Mouse (Mus musculus): ENCODE measurements around the gene Surf2. TPM values are rescaled to one million over a fixed set of nuclear protein-coding genes. Genes with fewer than 3 reads are reported as not detected.

Surf2 gene
- polyA plus RNA-seq, 1 experiment, result 33.8 TPM

GRCm38 (mm10) chr2:26927745-26928476 is 11.7 kb downstream of the Surf2 start:
- 93% methylated on average over 6 of the region's 6 CpGs for WGBS
- Histone ChIP-seq H3K4me1 (replicated peaks; ENCODE audit: control insufficient read depth, insufficient read depth, low read length) (peaks cover 14% of the 10 kb centered on the region), H3K36me3 (ENCODE audit: control insufficient read depth, insufficient read depth, low read length) (peaks cover 42% of the 10 kb centered on the region), H3K27me3 (ENCODE audit: control insufficient read depth, insufficient read depth, low read length) (no peaks in the 10 kb centered on the region), H3K27ac (ENCODE audit: control insufficient read depth, insufficient read depth, low read length) (no peak overlapping the region), H3K4me3 (ENCODE audit: control insufficient read depth, insufficient read depth, low read length) (no peak overlapping the region)
- no peak for TF ChIP-seq CTCF (IDR thresholded peaks at IDR 0.05; ENCODE audit: borderline replicate concordance, control insufficient read depth, extremely low read depth, insufficient read depth, low read length, poor library complexity)
- no peak for TF ChIP-seq POLR2A (IDR thresholded peaks at IDR 0.05; ENCODE audit: control insufficient read depth, extremely low read depth, insufficient read depth, low read length, poor library complexity)
- DNase-seq, result no peak

GRCm38 (mm10) chr2:26930390-26930789 is 14.2 kb downstream of the Surf2 start:
- peaks cover 17% of the 10 kb centered on the region for H3K36me3 ChIP-seq (ENCODE audit: control insufficient read depth, insufficient read depth, low read length)
- peak; percentile 79 for DNase-seq
- no peaks in the 10 kb centered on the region for H3K27me3 ChIP-seq (ENCODE audit: control insufficient read depth, insufficient read depth, low read length)
- WGBS, result 17% methylated on average over 1 of the region's 1 CpGs
- no peak for TF ChIP-seq POLR2A (IDR thresholded peaks at IDR 0.05; ENCODE audit: control insufficient read depth, extremely low read depth, insufficient read depth, low read length, poor library complexity)
- no peak for TF ChIP-seq CTCF (IDR thresholded peaks at IDR 0.05; ENCODE audit: borderline replicate concordance, control insufficient read depth, extremely low read depth, insufficient read depth, low read length, poor library complexity)
- no peak overlapping the region for H3K27ac ChIP-seq (ENCODE audit: control insufficient read depth, insufficient read depth, low read length)
- peaks cover 29% of the 10 kb centered on the region for H3K4me1 ChIP-seq (replicated peaks; ENCODE audit: control insufficient read depth, insufficient read depth, low read length)
- H3K4me3 ChIP-seq (ENCODE audit: control insufficient read depth, insufficient read depth, low read length), result no peak overlapping the region

- no peaks in the 10 kb centered on the region for H3K36me3 ChIP-seq (ENCODE audit: control insufficient read depth, insufficient read depth, low read length)
- peak overlapping the region; percentile 77 for H3K4me3 ChIP-seq (ENCODE audit: control insufficient read depth, insufficient read depth, low read length)
- no peaks in the 10 kb centered on the region for H3K27me3 ChIP-seq (ENCODE audit: control insufficient read depth, insufficient read depth, low read length)
- peaks cover 38% of the 10 kb centered on the region for H3K4me1 ChIP-seq (replicated peaks; ENCODE audit: control insufficient read depth, insufficient read depth, low read length)
- peak overlapping the region; percentile 15; the same call in 1 of the 2 replicates for H3K27ac ChIP-seq (ENCODE audit: control insufficient read depth, insufficient read depth, low read length)
- TF ChIP-seq POLR2A (IDR thresholded peaks at IDR 0.05; ENCODE audit: control insufficient read depth, extremely low read depth, insufficient read depth, low read length, poor library complexity), result no peak
- TF ChIP-seq CTCF (IDR thresholded peaks at IDR 0.05; ENCODE audit: borderline replicate concordance, control insufficient read depth, extremely low read depth, insufficient read depth, low read length, poor library complexity), result 0 out of 2 replicates have a peak, but pooled peaks have one; percentile 35
- WGBS, result under 1% methylated on average over 48 of the region's 49 CpGs
- DNase-seq, result no peak
These were observed 16.5 kb downstream of the Surf2 start for GRCm38 (mm10) chr2:26932473-26933303.

- WGBS, result 2% methylated on average over 64 of the region's 70 CpGs
- Histone ChIP-seq H3K27ac (ENCODE audit: control insufficient read depth, insufficient read depth, low read length) (peak within 1 kb of the TSS; percentile 56), H3K4me3 (ENCODE audit: control insufficient read depth, insufficient read depth, low read length) (peak within 1 kb of the TSS; percentile 77), H3K36me3 (ENCODE audit: control insufficient read depth, insufficient read depth, low read length) (no peaks in the 10 kb centered on the region), H3K4me1 (replicated peaks; ENCODE audit: control insufficient read depth, insufficient read depth, low read length) (peaks cover 38% of the 10 kb centered on the region), H3K27me3 (ENCODE audit: control insufficient read depth, insufficient read depth, low read length) (no peaks in the 10 kb centered on the region)
- peak; percentile 93 for DNase-seq
- TF ChIP-seq CTCF (IDR thresholded peaks at IDR 0.05; ENCODE audit: borderline replicate concordance, control insufficient read depth, extremely low read depth, insufficient read depth, low read length, poor library complexity), result peak; percentile 22; the same call in 1 of the 2 replicates
- peak; percentile 76 for TF ChIP-seq POLR2A (IDR thresholded peaks at IDR 0.05; ENCODE audit: control insufficient read depth, extremely low read depth, insufficient read depth, low read length, poor library complexity)
These were observed 17.3 kb downstream of the Surf2 start, which contains the start of the genes Surf4 and Stkld1 for GRCm38 (mm10) chr2:26933304-26934055. Gene Surf4 (minus strand): TSS chr2:26933928. Gene Stkld1 (plus strand): TSS chr2:26934047.

DNA sequence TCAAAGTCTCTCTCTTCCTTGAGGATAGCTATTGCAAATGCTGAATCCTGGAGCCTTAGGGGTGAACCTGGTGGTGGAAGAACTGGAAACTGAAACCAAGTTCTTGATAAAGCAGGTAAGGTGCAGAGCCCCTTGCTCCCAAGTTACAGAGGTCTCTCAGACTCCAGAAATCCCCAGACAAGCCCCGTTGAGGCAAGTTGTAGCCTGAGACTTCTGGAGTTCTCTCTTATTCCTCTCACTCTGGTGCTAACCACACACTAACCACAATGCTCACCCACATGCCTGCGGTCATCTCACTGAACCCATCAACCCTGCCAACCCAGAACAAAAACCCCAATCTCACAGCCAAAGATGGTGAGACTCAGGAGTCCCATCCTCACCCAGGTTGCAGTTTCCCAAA is 19.1 kb downstream of the Surf2 start:
- no peaks in the 10 kb centered on the region for H3K36me3 ChIP-seq (ENCODE audit: control insufficient read depth, insufficient read depth, low read length)
- TF ChIP-seq POLR2A (IDR thresholded peaks at IDR 0.05; ENCODE audit: control insufficient read depth, extremely low read depth, insufficient read depth, low read length, poor library complexity) (no peak), CTCF (IDR thresholded peaks at IDR 0.05; ENCODE audit: borderline replicate concordance, control insufficient read depth, extremely low read depth, insufficient read depth, low read length, poor library complexity) (no peak)
- peaks cover 38% of the 10 kb centered on the region for H3K4me1 ChIP-seq (replicated peaks; ENCODE audit: control insufficient read depth, insufficient read depth, low read length)
- H3K4me3 ChIP-seq (ENCODE audit: control insufficient read depth, insufficient read depth, low read length), result no peak overlapping the region
- H3K27ac ChIP-seq (ENCODE audit: control insufficient read depth, insufficient read depth, low read length), result peak overlapping the region; percentile 78
- peak; percentile 43 for DNase-seq
- 12% methylated on average over 2 of the region's 2 CpGs for WGBS
- H3K27me3 ChIP-seq (ENCODE audit: control insufficient read depth, insufficient read depth, low read length), result no peaks in the 10 kb centered on the region

GRCm38 (mm10) chr2:26936425-26936824 is 20.3 kb downstream of the Surf2 start:
- peak; percentile 55 for DNase-seq
- Histone ChIP-seq H3K27ac (ENCODE audit: control insufficient read depth, insufficient read depth, low read length) (peak overlapping the region; percentile 75), H3K27me3 (ENCODE audit: control insufficient read depth, insufficient read depth, low read length) (no peaks in the 10 kb centered on the region), H3K36me3 (ENCODE audit: control insufficient read depth, insufficient read depth, low read length) (no peaks in the 10 kb centered on the region), H3K4me3 (ENCODE audit: control insufficient read depth, insufficient read depth, low read length) (no peak overlapping the region), H3K4me1 (replicated peaks; ENCODE audit: control insufficient read depth, insufficient read depth, low read length) (peaks cover 32% of the 10 kb centered on the region)
- TF ChIP-seq POLR2A (IDR thresholded peaks at IDR 0.05; ENCODE audit: control insufficient read depth, extremely low read depth, insufficient read depth, low read length, poor library complexity) (no peak), CTCF (IDR thresholded peaks at IDR 0.05; ENCODE audit: borderline replicate concordance, control insufficient read depth, extremely low read depth, insufficient read depth, low read length, poor library complexity) (no peak)
- WGBS, result 3% methylated on average over 1 of the region's 1 CpGs
